Mouse (Mus musculus): ENCODE data around the gene Olfr611. TPM values are rescaled to one million over a fixed set of nuclear protein-coding genes. Genes with fewer than 3 reads are reported as not detected.
"Not testable (repeated sequence)": the region's sequence is repeated elsewhere in the genome, so short reads cannot be mapped to it uniquely, and the experiment has no call there.

Gene Olfr611
- polyA plus RNA-seq (2016; fragmentation: Nextera tagmentation; extraction: Ambion mirVana) = not detected in 2 replicates

GRCm38 (mm10) chr7:103520746-103521145 is at the start of gene Olfr611:
Olfr611 (minus strand) TSS chr7:103520846.
- not testable (repeated sequence) for H3K27ac ChIP-seq (replicated peaks); DNase-seq (ENCODE audit: low spot score); H3K4me1 ChIP-seq; H3K36me3 ChIP-seq; H3K4me3 ChIP-seq; H3K9me3 ChIP-seq (replicated peaks); H3K27me3 ChIP-seq (ENCODE audit: low read depth, poor library complexity, severe bottlenecking)
- WGBS = 79% methylated on average over 1 of the region's 1 CpGs

- no peak within 1 kb of the TSS for H3K4me3 ChIP-seq
- no peaks in the 10 kb centered on the region for H3K4me1 ChIP-seq
- no peaks in the 10 kb centered on the region for H3K9me3 ChIP-seq (replicated peaks)
- 79% methylated on average over 3 of the region's 3 CpGs for WGBS
- H3K36me3 ChIP-seq = no peaks in the 10 kb centered on the region
- H3K27me3 ChIP-seq (ENCODE audit: low read depth, poor library complexity, severe bottlenecking) = no peaks in the 10 kb centered on the region
- DNase-seq (ENCODE audit: low spot score) = no peak
- H3K27ac ChIP-seq (replicated peaks) = no peak within 1 kb of the TSS
Measured at GRCm38 (mm10) chr7:103569043-103569442, 48.4 kb upstream of the Olfr611 start, which contains the start of gene Olfr616. Olfr616 (minus strand) TSS chr7:103569143.

- Histone ChIP-seq H3K36me3 (no peaks in the 10 kb centered on the region), H3K27me3 (ENCODE audit: low read depth, poor library complexity, severe bottlenecking) (no peaks in the 10 kb centered on the region), H3K4me1 (no peaks in the 10 kb centered on the region), H3K27ac (replicated peaks) (no peak within 1 kb of the TSS), H3K4me3 (no peak within 1 kb of the TSS), H3K9me3 (replicated peaks) (no peaks in the 10 kb centered on the region)
- WGBS = 93% methylated on average over 2 of the region's 2 CpGs
- no peak for DNase-seq (ENCODE audit: low spot score)
Measured at GRCm38 (mm10) chr7:103555779-103556178, 35.1 kb upstream of the Olfr611 start, which contains the start of gene Olfr615. Olfr615 (plus strand) TSS chr7:103556079.

- H3K9me3 ChIP-seq (replicated peaks) = no peaks in the 10 kb centered on the region
- H3K4me3 ChIP-seq = no peak within 1 kb of the TSS
- H3K27ac ChIP-seq (replicated peaks) = no peak within 1 kb of the TSS
- H3K4me1 ChIP-seq = no peaks in the 10 kb centered on the region
- H3K36me3 ChIP-seq = no peaks in the 10 kb centered on the region
- no peaks in the 10 kb centered on the region for H3K27me3 ChIP-seq (ENCODE audit: low read depth, poor library complexity, severe bottlenecking)
- no peak for DNase-seq (ENCODE audit: low spot score)
- 83% methylated on average over 2 of the region's 2 CpGs for WGBS
Measured at GRCm38 (mm10) chr7:103547774-103548173, 27.1 kb upstream of the Olfr611 start, which contains the start of gene Olfr613. Olfr613 (plus strand) TSS chr7:103548074.

GRCm38 (mm10) chr7:103542617-103543016 is 22.0 kb upstream of the Olfr611 start, which contains the start of gene Olfr612:
Olfr612 (minus strand) TSS chr7:103542717.
- H3K27me3 ChIP-seq (ENCODE audit: low read depth, poor library complexity, severe bottlenecking) = not testable (repeated sequence)

GRCm38 (mm10) chr7:103512022-103512421 is 8.6 kb downstream of the Olfr611 start, which contains the start of gene Olfr610:
Olfr610 (minus strand) TSS chr7:103512122.
- Histone ChIP-seq H3K27ac (replicated peaks) (no peak within 1 kb of the TSS), H3K9me3 (replicated peaks) (no peaks in the 10 kb centered on the region), H3K4me3 (no peak within 1 kb of the TSS), H3K4me1 (no peaks in the 10 kb centered on the region), H3K36me3 (no peaks in the 10 kb centered on the region), H3K27me3 (ENCODE audit: low read depth, poor library complexity, severe bottlenecking) (no peaks in the 10 kb centered on the region)
- no peak for DNase-seq (ENCODE audit: low spot score)
- 84% methylated on average over 2 of the region's 2 CpGs for WGBS

More at GRCm38 (mm10) chr7:103542617-103543016, 22.0 kb upstream of the Olfr611 start, which contains the start of gene Olfr612:
- H3K36me3 ChIP-seq; DNase-seq (ENCODE audit: low spot score); H3K9me3 ChIP-seq (replicated peaks); H3K27ac ChIP-seq (replicated peaks); H3K4me1 ChIP-seq; H3K4me3 ChIP-seq: not testable (repeated sequence)
- WGBS = 87% methylated on average over 2 of the region's 2 CpGs

GRCm38 (mm10) chr7:103497962-103498361 is 22.7 kb downstream of the Olfr611 start, which contains the start of gene Olfr609:
Olfr609 (minus strand) TSS chr7:103498062.
- no peaks in the 10 kb centered on the region for H3K27me3 ChIP-seq (ENCODE audit: low read depth, poor library complexity, severe bottlenecking)
- H3K27ac ChIP-seq (replicated peaks) = no peak within 1 kb of the TSS
- no peaks in the 10 kb centered on the region for H3K9me3 ChIP-seq (replicated peaks)
- no peaks in the 10 kb centered on the region for H3K4me1 ChIP-seq
- DNase-seq (ENCODE audit: low spot score) = no peak
- no peaks in the 10 kb centered on the region for H3K36me3 ChIP-seq
- no peak within 1 kb of the TSS for H3K4me3 ChIP-seq
- 84% methylated on average over 1 of the region's 1 CpGs for WGBS

GRCm38 (mm10) chr7:103477106-103477505 is 43.5 kb downstream of the Olfr611 start:
- not testable (repeated sequence) for H3K27ac ChIP-seq (replicated peaks); DNase-seq (ENCODE audit: low spot score); H3K36me3 ChIP-seq; H3K27me3 ChIP-seq (ENCODE audit: low read depth, poor library complexity, severe bottlenecking); H3K4me3 ChIP-seq; H3K9me3 ChIP-seq (replicated peaks); H3K4me1 ChIP-seq
- WGBS = 89% methylated on average over 9 of the region's 9 CpGs

GRCm38 (mm10) chr7:103469577-103469976 is 51.1 kb downstream of the Olfr611 start, which contains the start of gene Olfr608:
Olfr608 (plus strand) TSS chr7:103469877.
- Histone ChIP-seq H3K4me3 (no peak within 1 kb of the TSS), H3K9me3 (replicated peaks) (no peaks in the 10 kb centered on the region), H3K27ac (replicated peaks) (no peak within 1 kb of the TSS), H3K36me3 (no peaks in the 10 kb centered on the region), H3K4me1 (no peaks in the 10 kb centered on the region), H3K27me3 (ENCODE audit: low read depth, poor library complexity, severe bottlenecking) (no peaks in the 10 kb centered on the region)
- DNase-seq (ENCODE audit: low spot score) = no peak

Other genes starting within 250 kb of the Olfr611 start
- not detected in 2 replicates for gene Olfr596, start 215.2 kb downstream of the Olfr611 start, polyA plus RNA-seq (2016; fragmentation: Nextera tagmentation; extraction: Ambion mirVana)
- not detected in 2 replicates for gene Olfr597, start 204.5 kb downstream of the Olfr611 start, polyA plus RNA-seq (2016; fragmentation: Nextera tagmentation; extraction: Ambion mirVana)
- gene Olfr598, start 197.3 kb downstream of the Olfr611 start, polyA plus RNA-seq (2016; fragmentation: Nextera tagmentation; extraction: Ambion mirVana) = not detected in 2 replicates
- not detected in 2 replicates for gene Olfr599, start 184.9 kb downstream of the Olfr611 start, polyA plus RNA-seq (2016; fragmentation: Nextera tagmentation; extraction: Ambion mirVana)
- gene Olfr600, start 171.2 kb downstream of the Olfr611 start, polyA plus RNA-seq (2016; fragmentation: Nextera tagmentation; extraction: Ambion mirVana) = not detected in 2 replicates
- gene Olfr601, start 158.2 kb downstream of the Olfr611 start, polyA plus RNA-seq (2016; fragmentation: Nextera tagmentation; extraction: Ambion mirVana) = not detected in 2 replicates
- gene Olfr603, start 134.7 kb downstream of the Olfr611 start, polyA plus RNA-seq (2016; fragmentation: Nextera tagmentation; extraction: Ambion mirVana) = not detected in 2 replicates
- gene Usp17lc, start 105.8 kb downstream of the Olfr611 start, polyA plus RNA-seq (2016; fragmentation: Nextera tagmentation; extraction: Ambion mirVana) = not detected in 2 replicates
- not detected in 2 replicates for gene Olfr605, start 75.4 kb downstream of the Olfr611 start, polyA plus RNA-seq (2016; fragmentation: Nextera tagmentation; extraction: Ambion mirVana)
- not detected in 2 replicates for gene Olfr606, start 71.8 kb downstream of the Olfr611 start, polyA plus RNA-seq (2016; fragmentation: Nextera tagmentation; extraction: Ambion mirVana)
- gene Olfr607, start 56.7 kb downstream of the Olfr611 start, polyA plus RNA-seq (2016; fragmentation: Nextera tagmentation; extraction: Ambion mirVana) = not detected in 2 replicates
- not detected in 2 replicates for gene Olfr608, start 51.0 kb downstream of the Olfr611 start, polyA plus RNA-seq (2016; fragmentation: Nextera tagmentation; extraction: Ambion mirVana)
- gene Olfr609, start 22.8 kb downstream of the Olfr611 start, polyA plus RNA-seq (2016; fragmentation: Nextera tagmentation; extraction: Ambion mirVana) = not detected in 2 replicates
- not detected in 2 replicates for gene Olfr610, start 8.7 kb downstream of the Olfr611 start, polyA plus RNA-seq (2016; fragmentation: Nextera tagmentation; extraction: Ambion mirVana)
- not detected in 2 replicates for gene Olfr612, start 21.9 kb upstream of the Olfr611 start, polyA plus RNA-seq (2016; fragmentation: Nextera tagmentation; extraction: Ambion mirVana)
- gene Olfr613, start 27.2 kb upstream of the Olfr611 start, polyA plus RNA-seq (2016; fragmentation: Nextera tagmentation; extraction: Ambion mirVana) = not detected in 2 replicates
- gene Olfr615, start 35.2 kb upstream of the Olfr611 start, polyA plus RNA-seq (2016; fragmentation: Nextera tagmentation; extraction: Ambion mirVana) = not detected in 2 replicates
- not detected in 2 replicates for gene Olfr616, start 48.3 kb upstream of the Olfr611 start, polyA plus RNA-seq (2016; fragmentation: Nextera tagmentation; extraction: Ambion mirVana)
- gene Olfr617, start 52.2 kb upstream of the Olfr611 start, polyA plus RNA-seq (2016; fragmentation: Nextera tagmentation; extraction: Ambion mirVana) = not detected in 2 replicates
- not detected in 2 replicates for gene Olfr618, start 69.3 kb upstream of the Olfr611 start, polyA plus RNA-seq (2016; fragmentation: Nextera tagmentation; extraction: Ambion mirVana)
- not detected in 2 replicates for gene Olfr619, start 79.7 kb upstream of the Olfr611 start, polyA plus RNA-seq (2016; fragmentation: Nextera tagmentation; extraction: Ambion mirVana)
- not detected in 2 replicates for gene Olfr620, start 91.7 kb upstream of the Olfr611 start, polyA plus RNA-seq (2016; fragmentation: Nextera tagmentation; extraction: Ambion mirVana)
- gene Olfr622, start 121.9 kb upstream of the Olfr611 start, polyA plus RNA-seq (2016; fragmentation: Nextera tagmentation; extraction: Ambion mirVana) = not detected in 2 replicates
- not detected in 2 replicates for gene Olfr623, start 142.9 kb upstream of the Olfr611 start, polyA plus RNA-seq (2016; fragmentation: Nextera tagmentation; extraction: Ambion mirVana)
- 0.02 TPM in 2 replicates for gene Olfr624, start 150.3 kb upstream of the Olfr611 start, polyA plus RNA-seq (2016; fragmentation: Nextera tagmentation; extraction: Ambion mirVana)
- not detected in 2 replicates for gene Olfr625-ps1, start 161.9 kb upstream of the Olfr611 start, polyA plus RNA-seq (2016; fragmentation: Nextera tagmentation; extraction: Ambion mirVana)
- gene Olfr243, start 193.8 kb upstream of the Olfr611 start, polyA plus RNA-seq (2016; fragmentation: Nextera tagmentation; extraction: Ambion mirVana) = not detected in 2 replicates
- gene Olfr628, start 209.5 kb upstream of the Olfr611 start, polyA plus RNA-seq (2016; fragmentation: Nextera tagmentation; extraction: Ambion mirVana) = not detected in 2 replicates
- not detected in 2 replicates for gene Olfr629, start 224.1 kb upstream of the Olfr611 start, polyA plus RNA-seq (2016; fragmentation: Nextera tagmentation; extraction: Ambion mirVana)
- gene Olfr630, start 236.5 kb upstream of the Olfr611 start, polyA plus RNA-seq (2016; fragmentation: Nextera tagmentation; extraction: Ambion mirVana) = not detected in 2 replicates